Mouse (Mus musculus): ENCODE data around the gene Bank1.
"Not testable (repeated sequence)": the region's sequence is repeated elsewhere in the genome, so short reads cannot be mapped to it uniquely, and the experiment has no call there.

Bank1 gene

GRCm38 (mm10) chr3:136325783-136326182 lies at the start of gene Bank1:
Gene Bank1, minus strand, starts transcription at chr3:136326066.
- DNase-seq (ENCODE audit: low spot score): no peak

- DNase-seq (ENCODE audit: low spot score): no peak
Observed at GRCm38 (mm10) chr3:136369916-136370315, 44.0 kb upstream of the Bank1 start.

GRCm38 (mm10) chr3:136369466-136369865 lies 43.6 kb upstream of the Bank1 start:
- DNase-seq (ENCODE audit: low spot score): no peak

GRCm38 (mm10) chr3:136368505-136368999 lies 42.7 kb upstream of the Bank1 start:
- DNase-seq (ENCODE audit: low spot score): no peak

GRCm38 (mm10) chr3:136349690-136350089 lies 23.8 kb upstream of the Bank1 start:
- DNase-seq (ENCODE audit: low spot score): no peak

- DNase-seq (ENCODE audit: low spot score): no peak
Observed at GRCm38 (mm10) chr3:136348611-136349010, 22.7 kb upstream of the Bank1 start.

- DNase-seq (ENCODE audit: low spot score): no peak
Observed at GRCm38 (mm10) chr3:136347277-136347676, 21.4 kb upstream of the Bank1 start.

GRCm38 (mm10) chr3:136341911-136342310 lies 16.0 kb upstream of the Bank1 start:
- no peak for DNase-seq (ENCODE audit: low spot score)

GRCm38 (mm10) chr3:136339896-136340295 lies 14.0 kb upstream of the Bank1 start:
- no peak for DNase-seq (ENCODE audit: low spot score)

- no peak for DNase-seq (ENCODE audit: low spot score)
Observed at GRCm38 (mm10) chr3:136331135-136331534, 5.3 kb upstream of the Bank1 start.

GRCm38 (mm10) chr3:136330043-136330442 lies 4.2 kb upstream of the Bank1 start:
- no peak for DNase-seq (ENCODE audit: low spot score)

GRCm38 (mm10) chr3:136329133-136329532 lies 3.3 kb upstream of the Bank1 start:
- no peak for DNase-seq (ENCODE audit: low spot score)

- DNase-seq (ENCODE audit: low spot score): not testable (repeated sequence)
Observed at GRCm38 (mm10) chr3:136324716-136325115, 1.1 kb downstream of the Bank1 start.

GRCm38 (mm10) chr3:136321936-136322335 lies 3.9 kb downstream of the Bank1 start:
- DNase-seq (ENCODE audit: low spot score): no peak

- no peak for DNase-seq (ENCODE audit: low spot score)
Observed at GRCm38 (mm10) chr3:136308487-136308886, 17.4 kb downstream of the Bank1 start.

- no peak for DNase-seq (ENCODE audit: low spot score)
Observed at GRCm38 (mm10) chr3:136306564-136307158, 19.2 kb downstream of the Bank1 start.

- DNase-seq (ENCODE audit: low spot score): no peak
Observed at GRCm38 (mm10) chr3:136302541-136302940, 23.3 kb downstream of the Bank1 start.

GRCm38 (mm10) chr3:136300810-136301209 lies 25.1 kb downstream of the Bank1 start:
- DNase-seq (ENCODE audit: low spot score): not testable (repeated sequence)

- no peak for DNase-seq (ENCODE audit: low spot score)
Observed at GRCm38 (mm10) chr3:136297355-136297754, 28.5 kb downstream of the Bank1 start.

GRCm38 (mm10) chr3:136295250-136295649 lies 30.6 kb downstream of the Bank1 start:
- DNase-seq (ENCODE audit: low spot score): no peak

- no peak for DNase-seq (ENCODE audit: low spot score)
Observed at GRCm38 (mm10) chr3:136287883-136288282, 38.0 kb downstream of the Bank1 start.

GRCm38 (mm10) chr3:136264969-136265595 lies 60.8 kb downstream of the Bank1 start:
- no peak for DNase-seq (ENCODE audit: low spot score)

GRCm38 (mm10) chr3:136257761-136258160 lies 68.1 kb downstream of the Bank1 start:
- no peak for DNase-seq (ENCODE audit: low spot score)

GRCm38 (mm10) chr3:136254713-136255112 lies 71.2 kb downstream of the Bank1 start:
- no peak for DNase-seq (ENCODE audit: low spot score)

All from testis, postnatal 10 days (tissue).